Mouse (Mus musculus) lung, postnatal 0 days (tissue): Measurements from ENCODE around the gene Banp.

Source experiments
- CTCF ChIP-seq: IDR thresholded peaks from 2 replicates; pipeline ENCODE4 v1.5.1; 2016; ENCODE audit warnings: antibody characterized with exemption, mild to moderate bottlenecking
- EP300 ChIP-seq: IDR thresholded peaks from 2 replicates; pipeline ENCODE4 v1.6.1; 2016; ENCODE audit warnings: antibody characterized with exemption, mild to moderate bottlenecking, control low read depth

DNA sequence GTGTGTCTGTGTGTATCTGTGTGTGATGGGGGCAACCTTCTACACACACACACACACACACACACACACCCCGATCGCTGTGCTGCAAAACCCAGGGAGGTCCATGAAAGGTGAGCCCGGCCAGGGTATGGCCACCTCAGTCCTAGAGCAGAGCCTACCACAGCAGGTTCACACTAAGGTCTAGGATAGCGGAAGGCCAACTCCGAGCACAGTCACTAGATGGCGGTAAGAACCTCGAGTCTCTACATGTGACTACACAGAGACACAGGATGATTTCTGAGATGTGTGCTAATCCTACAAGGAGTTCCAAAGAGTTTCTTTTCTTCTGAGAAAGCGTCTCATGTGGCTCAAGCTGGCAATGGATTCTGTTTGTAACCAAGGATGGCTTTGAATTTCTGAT, 22.2 kb upstream of the Banp start:
- TF ChIP-seq CTCF = peak; percentile 75
- TF ChIP-seq EP300 = no peak
